Mouse (Mus musculus) forebrain, postnatal 0 days (tissue): Measurements from ENCODE around the gene Cnnm1. TPM values are rescaled to one million over a fixed set of nuclear protein-coding genes. Genes with fewer than 3 reads are reported as not detected.

Experiments
- ATAC-seq: fragments of 200-750 bp; cut with Nextera tagmentation; 2 replicates; pipeline ENCODE4 v1.8.0; 2017; ENCODE audit warnings: mild to moderate bottlenecking, moderate library complexity
- DNase-seq: peaks from one replicate; pipeline ENCODE4 v3.0.0-alpha.2; 2015
- H3K27ac ChIP-seq: fragments of 300-500 bp; sonication (generic); 2 replicates; pipeline ENCODE4 v1.5.1; 2014; ENCODE audit warnings: low read depth, mild to moderate bottlenecking, antibody characterized with exemption, low read length, moderate library complexity, mixed read lengths
- H3K27me3 ChIP-seq: fragments of 300-500 bp; sonication (generic); 2 replicates; pipeline ENCODE4 v1.6.1; 2014; ENCODE audit warnings: mild to moderate bottlenecking, low read length, mixed read lengths; ENCODE audit not compliant: insufficient read depth
- H3K36me3 ChIP-seq: fragments of 300-500 bp; sonication (generic); 2 replicates; pipeline ENCODE4 v1.6.1; 2014; ENCODE audit warnings: mild to moderate bottlenecking, moderate library complexity; ENCODE audit not compliant: insufficient read depth
- H3K4me1 ChIP-seq: fragments of 300-500 bp; sonication (generic); 2 replicates; pipeline ENCODE4 v1.6.1; 2014; ENCODE audit warnings: antibody characterized with exemption; ENCODE audit not compliant: insufficient read depth
- H3K4me2 ChIP-seq: fragments of 300-500 bp; sonication (generic); 2 replicates; pipeline ENCODE4 v1.6.1; 2014; ENCODE audit warnings: low read depth, mild to moderate bottlenecking, moderate library complexity
- H3K4me3 ChIP-seq: fragments of 300-500 bp; sonication (generic); 2 replicates; pipeline ENCODE4 v1.5.1; 2014; ENCODE audit warnings: low read depth, low read length, mixed read lengths
- H3K9ac ChIP-seq: fragments of 300-500 bp; sonication (generic); 2 replicates; pipeline ENCODE4 v1.6.1; 2014; ENCODE audit warnings: mild to moderate bottlenecking
- H3K9me3 ChIP-seq: fragments of 300-500 bp; sonication (generic); 2 replicates; pipeline ENCODE4 v1.6.1; 2016; ENCODE audit warnings: low read length
- CTCF ChIP-seq: sonication (generic); IDR thresholded peaks from 2 replicates; pipeline ENCODE4 v1.5.1; 2016; ENCODE audit warnings: antibody characterized with exemption, control low read depth, low read depth
- WGBS: fragments of 180-500 bp; shearing (Covaris S2); extraction: QIAGEN DNeasy Blood & Tissue Kit; methylation state at CpG from one replicate; pipeline ENCODE4 v1.1.7; 2014; 5-methylcytosine and 5-hydroxymethylcytosine counted together
- polyA plus RNA-seq: library from polyadenylated mRNA; unstranded; fragments of >200 nt; fragmentation: Nextera tagmentation; extraction: Ambion mirVana; gene quantifications from 2 replicates; pipeline ENCODE4 v1.2.1, GENCODE M21; 2015
- total RNA-seq: library from RNA; depleted of rRNA; stranded (reverse); fragments of >200 nt; gene quantifications from 2 replicates; pipeline ENCODE4 v1.2.3, GENCODE M21; 2014; rRNA removed

Cnnm1 gene
- total RNA-seq (6.9 and 7.6 TPM in 2 replicates), polyA plus RNA-seq (1.7 and 2.1 TPM in 2 replicates)

- peak within 1 kb of the TSS; percentile 94 for H3K4me2 ChIP-seq
- H3K27me3 ChIP-seq, result peaks cover 7% of the 10 kb centered on the region; the same call in 1 of the 2 replicates
- peak; percentile 85 for DNase-seq
- WGBS, result under 1% methylated on average over 47 of the region's 51 CpGs
- H3K36me3 ChIP-seq, result no peaks in the 10 kb centered on the region
- TF ChIP-seq CTCF, result peak; percentile 36; the same call in 1 of the 2 replicates
- H3K9me3 ChIP-seq, result no peaks in the 10 kb centered on the region
- H3K27ac ChIP-seq, result peak within 1 kb of the TSS; percentile 84
- H3K4me3 ChIP-seq, result peak within 1 kb of the TSS; percentile 67
- H3K4me1 ChIP-seq, result peaks cover 5% of the 10 kb centered on the region; the same call in 1 of the 2 replicates
- ATAC-seq, result peak; percentile 92
- H3K9ac ChIP-seq, result peak within 1 kb of the TSS; percentile 80
Observed at GRCm38 (mm10) chr19:43440112-43440737, at the start of gene Cnnm1. Gene Cnnm1, plus strand, starts transcription at chr19:43440436.

GRCm38 (mm10) chr19:43396327-43396726 lies 43.9 kb upstream of the Cnnm1 start:
- peak; percentile 83 for DNase-seq
- Histone ChIP-seq H3K4me2 (no peak overlapping the region), H3K36me3 (no peaks in the 10 kb centered on the region), H3K4me3 (no peak overlapping the region), H3K9ac (no peak overlapping the region), H3K27me3 (no peaks in the 10 kb centered on the region), H3K9me3 (no peaks in the 10 kb centered on the region), H3K4me1 (no peaks in the 10 kb centered on the region), H3K27ac (no peak overlapping the region)
- 2% methylated on average over 4 of the region's 4 CpGs for WGBS
- no peak for ATAC-seq
- peak; percentile 86 for TF ChIP-seq CTCF

- Histone ChIP-seq H3K4me1 (no peaks in the 10 kb centered on the region), H3K4me3 (no peak overlapping the region), H3K4me2 (no peak overlapping the region), H3K9ac (no peak overlapping the region), H3K27ac (no peak overlapping the region), H3K27me3 (no peaks in the 10 kb centered on the region), H3K36me3 (no peaks in the 10 kb centered on the region), H3K9me3 (no peaks in the 10 kb centered on the region)
- ATAC-seq, result no peak
- WGBS, result 42% methylated on average over 1 of the region's 1 CpGs
- peak; percentile 39 for TF ChIP-seq CTCF
- peak; percentile 35 for DNase-seq
Observed at GRCm38 (mm10) chr19:43407181-43407580, 33.1 kb upstream of the Cnnm1 start.

GRCm38 (mm10) chr19:43415565-43415964 lies 24.7 kb upstream of the Cnnm1 start:
- Histone ChIP-seq H3K9me3 (no peaks in the 10 kb centered on the region), H3K4me3 (no peak overlapping the region), H3K4me2 (no peak overlapping the region), H3K27ac (no peak overlapping the region), H3K4me1 (no peaks in the 10 kb centered on the region), H3K9ac (no peak overlapping the region), H3K27me3 (no peaks in the 10 kb centered on the region), H3K36me3 (no peaks in the 10 kb centered on the region)
- DNase-seq (no peak), ATAC-seq (no peak)
- 65% methylated on average over 2 of the region's 2 CpGs for WGBS
- no peak for TF ChIP-seq CTCF

GRCm38 (mm10) chr19:43420506-43420905 lies 19.7 kb upstream of the Cnnm1 start:
- TF ChIP-seq CTCF, result no peak
- no peak for ATAC-seq

GRCm38 (mm10) chr19:43424082-43424481 lies 16.2 kb upstream of the Cnnm1 start:
- no peaks in the 10 kb centered on the region for H3K36me3 ChIP-seq

More at GRCm38 (mm10) chr19:43420506-43420905, 19.7 kb upstream of the Cnnm1 start:
- H3K4me3 ChIP-seq, result no peak overlapping the region
- no peak overlapping the region for H3K27ac ChIP-seq
- H3K9me3 ChIP-seq, result no peaks in the 10 kb centered on the region
- H3K9ac ChIP-seq, result no peak overlapping the region
- 90% methylated on average over 3 of the region's 3 CpGs for WGBS
- H3K4me2 ChIP-seq, result no peak overlapping the region
- no peaks in the 10 kb centered on the region for H3K36me3 ChIP-seq
- DNase-seq, result no peak
- H3K4me1 ChIP-seq, result no peaks in the 10 kb centered on the region
- H3K27me3 ChIP-seq, result no peaks in the 10 kb centered on the region

GRCm38 (mm10) chr19:43427446-43428224 lies 12.6 kb upstream of the Cnnm1 start:
- WGBS, result 90% methylated on average over 24 of the region's 24 CpGs
- Histone ChIP-seq H3K4me2 (no peak overlapping the region), H3K4me1 (no peaks in the 10 kb centered on the region), H3K9me3 (no peaks in the 10 kb centered on the region), H3K9ac (no peak overlapping the region), H3K27me3 (no peaks in the 10 kb centered on the region), H3K36me3 (no peaks in the 10 kb centered on the region), H3K27ac (no peak overlapping the region), H3K4me3 (no peak overlapping the region)
- no peak for TF ChIP-seq CTCF
- DNase-seq, result no peak
- no peak for ATAC-seq

More at GRCm38 (mm10) chr19:43424082-43424481, 16.2 kb upstream of the Cnnm1 start:
- Histone ChIP-seq H3K9ac (no peak overlapping the region), H3K27ac (no peak overlapping the region), H3K4me1 (no peaks in the 10 kb centered on the region), H3K4me2 (no peak overlapping the region), H3K9me3 (no peaks in the 10 kb centered on the region), H3K27me3 (no peaks in the 10 kb centered on the region), H3K4me3 (no peak overlapping the region)
- WGBS, result 85% methylated on average over 2 of the region's 2 CpGs
- no peak for TF ChIP-seq CTCF
- ATAC-seq (no peak), DNase-seq (no peak)
